Mouse (Mus musculus) forebrain, embryonic 13.5 days (tissue): ENCODE measurements around the gene Arid1a. TPM values are rescaled to one million over a fixed set of nuclear protein-coding genes. Genes with fewer than 3 reads are reported as not detected.
A peak's percentile ranks its signal among the peaks of the same experiment; 100 is the strongest.

Experiments used
- ATAC-seq: fragments of 200-750 bp; cut with Nextera tagmentation; 2 replicates; pipeline ENCODE4 v1.8.0; 2017
- H3K27ac ChIP-seq: fragments of 300-500 bp; sonication (generic); 2 replicates; pipeline ENCODE4 v1.5.1; 2015; ENCODE audit warnings: inconsistent platforms, mild to moderate bottlenecking, moderate library complexity
- H3K27me3 ChIP-seq: fragments of 300-500 bp; sonication (generic); 2 replicates; pipeline ENCODE4 v1.6.1; 2015; ENCODE audit warnings: mild to moderate bottlenecking, inconsistent platforms
- H3K36me3 ChIP-seq: fragments of 300-500 bp; sonication (generic); 2 replicates; pipeline ENCODE4 v1.6.1; 2015; ENCODE audit warnings: mild to moderate bottlenecking, inconsistent platforms; ENCODE audit not compliant: poor library complexity, severe bottlenecking
- H3K4me1 ChIP-seq: fragments of 300-500 bp; sonication (generic); 2 replicates; pipeline ENCODE4 v1.6.1; 2015; ENCODE audit warnings: inconsistent platforms
- H3K4me2 ChIP-seq: fragments of 300-500 bp; sonication (generic); 2 replicates; pipeline ENCODE4 v1.6.1; 2015; ENCODE audit warnings: inconsistent platforms, mild to moderate bottlenecking, moderate library complexity
- H3K4me3 ChIP-seq: fragments of 300-500 bp; sonication (generic); 2 replicates; pipeline ENCODE4 v1.5.1; 2015; ENCODE audit warnings: mild to moderate bottlenecking, inconsistent platforms
- H3K9ac ChIP-seq: fragments of 300-500 bp; sonication (generic); 2 replicates; pipeline ENCODE4 v1.6.1; 2015; ENCODE audit warnings: mild to moderate bottlenecking, inconsistent platforms
- H3K9me3 ChIP-seq: fragments of 300-500 bp; sonication (generic); replicated peaks from 2 replicates; pipeline ENCODE4 v1.6.1; 2016; ENCODE audit warnings: inconsistent platforms
- WGBS: fragments of 180-500 bp; shearing (Covaris S2); methylation state at CpG from one replicate; pipeline ENCODE4 v1.1.7; 2015; 5-methylcytosine and 5-hydroxymethylcytosine counted together
- polyA plus RNA-seq: library from polyadenylated mRNA; unstranded; fragments of >200 nt; fragmentation: Nextera tagmentation; extraction: Ambion mirVana; gene quantifications from 2 replicates; pipeline ENCODE4 v1.2.1, GENCODE M21; 2015

The Arid1a gene
- polyA plus RNA-seq, 1 experiment from 2014 or later, result 44.7 TPM

GRCm38 (mm10) chr4:133728256-133728655, 28.3 kb downstream of the Arid1a start:
- H3K9me3 ChIP-seq, result no peaks in the 10 kb centered on the region
- 0 out of 2 replicates have a peak, but pooled peaks cover 2% of the 10 kb centered on the region for H3K36me3 ChIP-seq
- no peak overlapping the region for H3K4me3 ChIP-seq
- peak overlapping the region; percentile 27 for H3K9ac ChIP-seq
- peak overlapping the region; percentile 93 for H3K27ac ChIP-seq
- 15% methylated on average over 9 of the region's 9 CpGs for WGBS
- no peaks in the 10 kb centered on the region for H3K27me3 ChIP-seq
- peak overlapping the region; percentile 51 for H3K4me2 ChIP-seq
- no peak for ATAC-seq
- peaks cover 87% of the 10 kb centered on the region for H3K4me1 ChIP-seq

- ATAC-seq, result no peak
- Histone ChIP-seq H3K36me3 (peaks cover 24% of the 10 kb centered on the region), H3K4me2 (no peak overlapping the region), H3K27ac (no peak overlapping the region), H3K9ac (no peak overlapping the region), H3K4me3 (no peak overlapping the region), H3K9me3 (no peaks in the 10 kb centered on the region), H3K4me1 (peaks cover 61% of the 10 kb centered on the region), H3K27me3 (no peaks in the 10 kb centered on the region)
- WGBS, result 71% methylated on average over 2 of the region's 2 CpGs
These were observed 30.9 kb downstream of the Arid1a start for GRCm38 (mm10) chr4:133725706-133726105.

- 92% methylated on average over 3 of the region's 3 CpGs for WGBS
- Histone ChIP-seq H3K4me2 (no peak overlapping the region), H3K36me3 (peaks cover 83% of the 10 kb centered on the region), H3K9me3 (no peaks in the 10 kb centered on the region), H3K9ac (no peak overlapping the region), H3K27me3 (no peaks in the 10 kb centered on the region), H3K27ac (no peak overlapping the region), H3K4me1 (0 out of 2 replicates have a peak, but pooled peaks cover 4% of the 10 kb centered on the region), H3K4me3 (no peak overlapping the region)
- ATAC-seq, result no peak
These were observed 36.8 kb downstream of the Arid1a start for GRCm38 (mm10) chr4:133719791-133720190.

- 86% methylated on average over 5 of the region's 5 CpGs for whole genome bisulfite sequencing
- H3K27me3 ChIP-seq, result no peaks in the 10 kb centered on the region
- no peak overlapping the region for H3K4me3 ChIP-seq
- H3K27ac ChIP-seq, result no peak overlapping the region
- no peak overlapping the region for H3K9ac ChIP-seq
- no peak for ATAC-seq
- H3K36me3 ChIP-seq, result peaks cover 83% of the 10 kb centered on the region
- no peaks in the 10 kb centered on the region for H3K9me3 ChIP-seq
- no peak overlapping the region for H3K4me2 ChIP-seq
- H3K4me1 ChIP-seq, result peaks cover 11% of the 10 kb centered on the region
These were observed 43.8 kb downstream of the Arid1a start for GRCm38 (mm10) chr4:133712755-133713154.

GRCm38 (mm10) chr4:133711307-133712076, 45.1 kb downstream of the Arid1a start:
- ATAC-seq, result no peak
- Histone ChIP-seq H3K9me3 (no peaks in the 10 kb centered on the region), H3K9ac (no peak overlapping the region), H3K4me2 (no peak overlapping the region), H3K27ac (no peak overlapping the region), H3K4me3 (no peak overlapping the region), H3K27me3 (no peaks in the 10 kb centered on the region), H3K36me3 (peaks cover 83% of the 10 kb centered on the region), H3K4me1 (peaks cover 11% of the 10 kb centered on the region)
- WGBS, result 86% methylated on average over 6 of the region's 6 CpGs

GRCm38 (mm10) chr4:133709395-133709794, 47.2 kb downstream of the Arid1a start:
- no peak for ATAC-seq
- WGBS, result 38% methylated on average over 2 of the region's 2 CpGs
- no peaks in the 10 kb centered on the region for H3K27me3 ChIP-seq

GRCm38 (mm10) chr4:133707464-133707863, 49.1 kb downstream of the Arid1a start:
- peaks cover 75% of the 10 kb centered on the region for H3K36me3 ChIP-seq
- no peaks in the 10 kb centered on the region for H3K27me3 ChIP-seq
- H3K27ac ChIP-seq, result no peak overlapping the region
- H3K9me3 ChIP-seq, result no peaks in the 10 kb centered on the region
- WGBS, result 66% methylated on average over 1 of the region's 1 CpGs
- H3K9ac ChIP-seq, result no peak overlapping the region
- H3K4me1 ChIP-seq, result peaks cover 11% of the 10 kb centered on the region
- no peak overlapping the region for H3K4me3 ChIP-seq
- no peak for ATAC-seq
- no peak overlapping the region for H3K4me2 ChIP-seq

More at GRCm38 (mm10) chr4:133709395-133709794, 47.2 kb downstream of the Arid1a start:
- Histone ChIP-seq H3K36me3 (peaks cover 80% of the 10 kb centered on the region), H3K4me1 (peaks cover 11% of the 10 kb centered on the region), H3K27ac (no peak overlapping the region; the same call in 1 of the 2 replicates), H3K9ac (no peak overlapping the region), H3K4me3 (no peak overlapping the region), H3K9me3 (no peaks in the 10 kb centered on the region), H3K4me2 (no peak overlapping the region)

GRCm38 (mm10) chr4:133706956-133707355, 49.6 kb downstream of the Arid1a start:
- Histone ChIP-seq H3K27me3 (no peaks in the 10 kb centered on the region), H3K4me3 (no peak overlapping the region), H3K9me3 (no peaks in the 10 kb centered on the region), H3K9ac (no peak overlapping the region), H3K4me1 (peaks cover 11% of the 10 kb centered on the region), H3K27ac (0 out of 2 replicates have a peak overlapping the region, but pooled peaks have one; percentile 25), H3K36me3 (peaks cover 77% of the 10 kb centered on the region), H3K4me2 (no peak overlapping the region)
- WGBS, result 91% methylated on average over 8 of the region's 8 CpGs
- no peak for ATAC-seq

GRCm38 (mm10) chr4:133705062-133705461, 51.5 kb downstream of the Arid1a start:
- Histone ChIP-seq H3K9me3 (no peaks in the 10 kb centered on the region), H3K27ac (no peak overlapping the region), H3K36me3 (peaks cover 79% of the 10 kb centered on the region), H3K4me3 (no peak overlapping the region), H3K4me1 (peaks cover 13% of the 10 kb centered on the region), H3K4me2 (no peak overlapping the region), H3K9ac (no peak overlapping the region), H3K27me3 (no peaks in the 10 kb centered on the region)
- WGBS, result 92% methylated on average over 4 of the region's 4 CpGs
- no peak for ATAC-seq

GRCm38 (mm10) chr4:133700905-133701368, 55.6 kb downstream of the Arid1a start:
- Histone ChIP-seq H3K27ac (no peak overlapping the region), H3K27me3 (no peaks in the 10 kb centered on the region), H3K4me3 (no peak overlapping the region), H3K36me3 (peaks cover 62% of the 10 kb centered on the region), H3K9ac (no peak overlapping the region), H3K4me2 (no peak overlapping the region), H3K9me3 (no peaks in the 10 kb centered on the region), H3K4me1 (0 out of 2 replicates have a peak, but pooled peaks cover 3% of the 10 kb centered on the region)
- ATAC-seq, result no peak; the same call in 1 of the 2 replicates
- 90% methylated on average over 11 of the region's 11 CpGs for WGBS

GRCm38 (mm10) chr4:133695363-133695762, 61.2 kb downstream of the Arid1a start:
- H3K4me2 ChIP-seq, result no peak overlapping the region
- no peak overlapping the region for H3K27ac ChIP-seq
- H3K36me3 ChIP-seq, result peaks cover 72% of the 10 kb centered on the region
- WGBS, result 86% methylated on average over 3 of the region's 3 CpGs
- H3K4me1 ChIP-seq, result peaks cover 9% of the 10 kb centered on the region
- H3K27me3 ChIP-seq, result no peaks in the 10 kb centered on the region
- H3K4me3 ChIP-seq, result no peak overlapping the region
- H3K9ac ChIP-seq, result no peak overlapping the region
- no peaks in the 10 kb centered on the region for H3K9me3 ChIP-seq
- no peak for ATAC-seq

- Histone ChIP-seq H3K9me3 (no peaks in the 10 kb centered on the region), H3K4me1 (peaks cover 26% of the 10 kb centered on the region), H3K9ac (no peak overlapping the region), H3K4me3 (no peak overlapping the region), H3K27ac (peak overlapping the region; percentile 75), H3K4me2 (no peak overlapping the region), H3K27me3 (no peaks in the 10 kb centered on the region), H3K36me3 (peaks cover 100% of the 10 kb centered on the region)
- 0 out of 2 replicates have a peak, but pooled peaks have one; percentile 24 for ATAC-seq
- WGBS, result 35% methylated on average over 5 of the region's 5 CpGs
These were observed 66.3 kb downstream of the Arid1a start for GRCm38 (mm10) chr4:133690252-133690651.
